Mouse (Mus musculus): ENCODE measurements around the gene Gm20388. TPM values are rescaled to one million over a fixed set of nuclear protein-coding genes. Genes with fewer than 3 reads are reported as not detected.

The Gm20388 gene
- total RNA-seq, 1 experiment: 27.0 TPM

DNA sequence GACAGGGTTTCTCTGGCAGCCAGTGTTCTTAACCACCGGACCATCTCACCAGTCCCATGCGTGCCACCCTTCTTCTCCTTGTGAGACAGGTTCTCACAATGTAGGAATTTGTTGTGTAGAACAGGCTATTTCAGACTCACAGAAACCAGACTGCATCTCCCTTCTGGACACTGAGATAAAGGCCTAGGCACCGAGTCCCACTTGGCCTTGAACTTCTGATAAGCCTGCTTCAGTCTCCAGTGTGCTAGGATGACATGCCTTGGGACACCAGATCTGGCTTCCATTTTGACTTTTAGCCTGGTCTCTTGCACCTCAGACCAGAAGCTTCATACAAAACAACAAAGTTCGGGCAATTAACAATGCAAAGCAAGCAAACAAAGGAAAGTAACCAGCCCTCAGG, 1678.1 kb downstream of the Gm20388 start:
- in situ Hi-C loops (cut with MboI; ENCODE audit: low sequenced_read_pairs in 2 of 2, unreplicated experiment in 2 of 2): no loop called here
- Histone ChIP-seq H3K9me3 (ENCODE audit: control insufficient read depth, insufficient read depth, low read depth, low read length) (no peaks in the 10 kb centered on the region), H3K4me1 (ENCODE audit: control insufficient read depth in 2 of 2, insufficient read depth in 2 of 2, low read length in 2 of 2, poor library complexity in 1 of 2) (peaks cover 1 to 23% of the 10 kb centered on the region in 2 experiments; a peak in 2 of 4 replicates), H3K36me3 (ENCODE audit: control insufficient read depth, insufficient read depth, low read length, poor library complexity, severe bottlenecking) (peaks cover 11% of the 10 kb centered on the region; the same call in 1 of the 2 replicates), H3K4me3 (ENCODE audit: insufficient read depth in 1 of 2, low read depth in 1 of 2, low read length in 2 of 2, poor library complexity in 1 of 2, severe bottlenecking in 1 of 2) (no peak overlapping the region), H3K9ac (ENCODE audit: insufficient read depth, low read depth, low read length, poor library complexity, severe bottlenecking) (no peak overlapping the region), H3K27ac (ENCODE audit: insufficient read depth, low read depth, low read length, poor library complexity, severe bottlenecking) (no peak overlapping the region)
- no peak for DNase-seq (ENCODE audit: low read depth, low spot score)
- TF ChIP-seq ZC3H11A (IDR thresholded peaks at IDR 0.05; ENCODE audit: borderline replicate concordance, low read depth, low read length): no peak
- TF ChIP-seq MAFK (IDR thresholded peaks at IDR 0.05; ENCODE audit: insufficient read depth, low read depth, low read length): no peak

DNA sequence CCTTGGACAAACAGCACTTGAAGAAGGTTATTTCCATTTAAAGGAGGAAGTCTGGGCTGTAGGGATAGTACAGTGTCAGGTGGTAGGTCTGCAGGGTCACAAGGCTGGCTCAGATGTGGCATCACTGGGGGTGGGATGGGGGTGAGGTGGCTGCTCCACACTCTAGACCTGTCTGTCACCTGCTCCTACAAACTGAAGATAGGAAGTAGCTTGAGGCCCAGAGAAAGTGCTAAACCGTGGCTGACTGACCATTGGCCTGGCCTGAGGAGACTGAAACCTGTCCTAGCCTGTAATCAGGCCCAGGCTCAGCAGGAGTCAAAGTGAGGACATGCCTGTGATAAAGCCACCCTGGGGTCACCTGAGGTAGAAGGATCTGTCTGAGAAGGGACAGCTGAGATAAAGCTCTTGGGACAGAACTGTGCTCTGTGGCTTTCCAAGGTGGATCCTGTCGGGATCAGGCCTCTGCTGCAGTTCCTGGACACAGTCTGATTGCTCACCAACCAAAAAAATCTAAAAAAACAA, 1678.6 kb downstream of the Gm20388 start:
- no peak overlapping the region for H3K4me3 ChIP-seq (ENCODE audit: insufficient read depth in 1 of 2, low read depth in 1 of 2, low read length in 2 of 2, poor library complexity in 1 of 2, severe bottlenecking in 1 of 2)
- no peaks in the 10 kb centered on the region for H3K9me3 ChIP-seq (ENCODE audit: control insufficient read depth, insufficient read depth, low read depth, low read length)
- H3K4me1 ChIP-seq (ENCODE audit: control insufficient read depth in 2 of 2, insufficient read depth in 2 of 2, low read length in 2 of 2, poor library complexity in 1 of 2): peaks cover 0 to 23% of the 10 kb centered on the region in 2 experiments; a peak in 1 of 4 replicates
- no peak overlapping the region for H3K9ac ChIP-seq (ENCODE audit: insufficient read depth, low read depth, low read length, poor library complexity, severe bottlenecking)
- DNase-seq (ENCODE audit: low read depth, low spot score): no peak
- no peak overlapping the region for H3K27ac ChIP-seq (ENCODE audit: insufficient read depth, low read depth, low read length, poor library complexity, severe bottlenecking)
- H3K36me3 ChIP-seq (ENCODE audit: control insufficient read depth, insufficient read depth, low read length, poor library complexity, severe bottlenecking): peaks cover 16% of the 10 kb centered on the region; the same call in 1 of the 2 replicates
- in situ Hi-C loops (cut with MboI; ENCODE audit: low sequenced_read_pairs in 2 of 2, unreplicated experiment in 2 of 2): no loop called here
- TF ChIP-seq ZC3H11A (IDR thresholded peaks at IDR 0.05; ENCODE audit: borderline replicate concordance, low read depth, low read length) (no peak), HCFC1 (IDR thresholded peaks at IDR 0.05; ENCODE audit: borderline replicate concordance, insufficient read depth, low read length) (no peak), ZNF384 (IDR thresholded peaks at IDR 0.05; ENCODE audit: low read depth, low read length) (no peak), CHD2 (IDR thresholded peaks at IDR 0.05; ENCODE audit: low read depth, low read length) (no peak), MAFK (IDR thresholded peaks at IDR 0.05; ENCODE audit: insufficient read depth, low read depth, low read length) (no peak)

DNA sequence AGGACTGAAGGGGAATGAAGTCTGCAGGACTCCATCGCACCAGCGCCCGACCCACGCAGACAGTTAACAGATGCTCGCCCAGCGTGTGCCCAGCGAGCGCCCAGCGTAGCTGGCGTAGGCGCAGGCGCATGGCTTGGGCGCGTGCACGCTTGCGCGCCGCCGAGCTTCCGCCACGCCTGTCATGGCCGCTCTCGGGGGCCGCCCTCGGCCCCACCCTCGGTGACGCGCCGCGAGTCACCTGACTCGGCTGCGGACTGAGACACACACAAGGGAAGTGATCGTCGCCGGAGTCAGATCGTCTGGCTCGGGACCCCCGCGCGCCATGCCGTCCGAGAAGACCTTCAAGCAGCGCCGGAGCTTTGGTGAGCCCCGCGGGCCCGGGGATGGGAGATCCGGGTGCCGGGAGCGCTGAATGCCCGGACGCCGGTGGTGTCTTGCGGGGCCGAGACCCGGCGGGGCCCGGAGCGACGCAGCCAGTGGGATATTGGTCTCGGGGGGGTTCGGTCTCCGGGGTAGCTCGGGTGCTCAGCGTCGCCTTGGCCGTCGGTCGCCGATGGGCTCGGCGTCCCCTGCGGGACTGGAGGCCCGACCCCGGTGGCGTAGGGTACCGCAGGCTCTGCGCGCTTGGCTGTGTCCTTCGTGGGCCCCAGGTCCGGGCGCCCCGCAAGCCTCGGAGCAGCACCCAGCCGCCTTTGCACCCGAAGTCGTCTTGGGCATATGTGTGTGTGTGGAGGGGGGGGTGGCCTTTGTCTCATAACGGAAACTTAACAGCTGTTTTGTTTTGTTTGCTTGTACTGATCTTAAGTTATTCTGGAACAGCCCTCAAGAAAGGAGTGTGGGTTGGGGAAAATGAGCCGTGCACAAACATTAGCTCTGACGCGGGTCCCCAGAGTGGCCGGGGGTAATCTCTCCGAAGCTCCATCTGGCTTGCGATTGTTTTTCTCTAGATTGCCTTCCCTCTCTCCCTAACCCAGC, 1679.8 kb downstream of the Gm20388 start, which contains the start of gene Map1lc3b:
Map1lc3b (plus strand) TSS at position 159 of the 975 bp plus-strand sequence.
- DNase-seq (ENCODE audit: low read depth, low spot score): peak; percentile 83
- Histone ChIP-seq H3K4me1 (ENCODE audit: control insufficient read depth in 2 of 2, insufficient read depth in 2 of 2, low read length in 2 of 2, poor library complexity in 1 of 2) (peaks cover 0 to 20% of the 10 kb centered on the region in 2 experiments; a peak in 1 of 4 replicates), H3K9me3 (ENCODE audit: control insufficient read depth, insufficient read depth, low read depth, low read length) (no peaks in the 10 kb centered on the region), H3K9ac (ENCODE audit: insufficient read depth, low read depth, low read length, poor library complexity, severe bottlenecking) (peak within 1 kb of the TSS; percentile 89), H3K4me3 (ENCODE audit: insufficient read depth in 1 of 2, low read depth in 1 of 2, low read length in 2 of 2, poor library complexity in 1 of 2, severe bottlenecking in 1 of 2) (peak within 1 kb of the TSS; percentile 87 to 90), H3K36me3 (ENCODE audit: control insufficient read depth, insufficient read depth, low read length, poor library complexity, severe bottlenecking) (peaks cover 20% of the 10 kb centered on the region; the same call in 1 of the 2 replicates), H3K27ac (ENCODE audit: insufficient read depth, low read depth, low read length, poor library complexity, severe bottlenecking) (peak within 1 kb of the TSS; percentile 45)
- TF ChIP-seq ZC3H11A (IDR thresholded peaks at IDR 0.05; ENCODE audit: borderline replicate concordance, low read depth, low read length) (no peak), HCFC1 (IDR thresholded peaks at IDR 0.05; ENCODE audit: borderline replicate concordance, insufficient read depth, low read length) (peak; percentile 98), ZNF384 (IDR thresholded peaks at IDR 0.05; ENCODE audit: low read depth, low read length) (no peak), MAFK (IDR thresholded peaks at IDR 0.05; ENCODE audit: insufficient read depth, low read depth, low read length) (no peak), CHD2 (IDR thresholded peaks at IDR 0.05; ENCODE audit: low read depth, low read length) (no peak)
- in situ Hi-C loops (cut with MboI; ENCODE audit: low sequenced_read_pairs in 2 of 2, unreplicated experiment in 2 of 2): no loop called here

DNA sequence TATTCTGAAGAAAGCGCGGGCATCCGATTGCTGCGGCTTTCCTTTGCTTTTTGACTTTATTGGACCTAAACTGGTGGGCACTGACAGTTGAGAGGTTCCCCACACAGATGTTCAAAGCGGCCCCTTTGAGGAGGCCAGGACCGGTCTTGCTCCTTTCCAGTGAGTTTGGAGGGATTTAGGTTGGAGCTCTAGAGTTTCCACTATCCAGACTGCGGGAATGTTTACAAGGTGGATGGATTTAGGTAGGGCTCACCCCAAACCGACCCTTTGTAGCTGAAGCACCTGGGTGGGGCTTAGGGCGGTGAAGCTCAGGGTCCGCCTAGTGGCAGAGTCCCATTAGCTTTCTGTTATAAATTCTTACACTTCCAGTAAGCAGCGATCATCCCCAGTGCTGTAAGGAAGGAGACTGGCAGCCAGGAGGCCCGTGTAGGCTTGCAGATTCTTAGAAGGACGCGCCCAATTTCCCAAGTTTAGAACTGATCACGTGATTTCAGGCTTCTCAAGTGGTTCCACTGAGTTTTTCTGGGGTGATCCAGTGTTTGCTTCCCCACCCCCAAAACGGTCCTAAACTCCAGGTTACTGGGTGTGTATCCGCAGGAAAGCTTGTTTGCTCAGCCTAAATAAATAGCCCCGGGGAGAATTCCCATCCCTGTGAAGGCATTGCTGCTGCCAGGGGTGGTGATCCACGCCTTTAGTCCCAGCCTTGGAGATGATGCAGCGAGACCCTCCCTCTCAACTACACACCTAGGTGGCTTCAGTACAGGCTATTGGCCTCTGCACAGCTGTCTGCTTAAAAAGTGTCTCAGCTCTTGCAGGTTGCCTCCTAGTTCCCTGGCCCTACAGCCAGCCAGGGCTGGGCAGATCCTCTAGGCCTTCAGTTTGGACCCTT, 1680.8 kb downstream of the Gm20388 start:
- Histone ChIP-seq H3K9me3 (ENCODE audit: control insufficient read depth, insufficient read depth, low read depth, low read length) (no peaks in the 10 kb centered on the region), H3K36me3 (ENCODE audit: control insufficient read depth, insufficient read depth, low read length, poor library complexity, severe bottlenecking) (peaks cover 28% of the 10 kb centered on the region; the same call in 1 of the 2 replicates), H3K4me3 (ENCODE audit: insufficient read depth in 1 of 2, low read depth in 1 of 2, low read length in 2 of 2, poor library complexity in 1 of 2, severe bottlenecking in 1 of 2) (peak overlapping the region; percentile 87 to 90), H3K27ac (ENCODE audit: insufficient read depth, low read depth, low read length, poor library complexity, severe bottlenecking) (no peak overlapping the region; the same call in 1 of the 2 replicates), H3K9ac (ENCODE audit: insufficient read depth, low read depth, low read length, poor library complexity, severe bottlenecking) (peak overlapping the region; percentile 89), H3K4me1 (ENCODE audit: control insufficient read depth in 2 of 2, insufficient read depth in 2 of 2, low read length in 2 of 2, poor library complexity in 1 of 2) (peaks cover 0 to 20% of the 10 kb centered on the region in 2 experiments; a peak in 1 of 4 replicates)
- in situ Hi-C loops (cut with MboI; ENCODE audit: low sequenced_read_pairs in 2 of 2, unreplicated experiment in 2 of 2): no loop called here
- DNase-seq (ENCODE audit: low read depth, low spot score): peak; percentile 66
- TF ChIP-seq ZC3H11A (IDR thresholded peaks at IDR 0.05; ENCODE audit: borderline replicate concordance, low read depth, low read length) (no peak), MAFK (IDR thresholded peaks at IDR 0.05; ENCODE audit: insufficient read depth, low read depth, low read length) (no peak), HCFC1 (IDR thresholded peaks at IDR 0.05; ENCODE audit: borderline replicate concordance, insufficient read depth, low read length) (no peak), ZNF384 (IDR thresholded peaks at IDR 0.05; ENCODE audit: low read depth, low read length) (no peak), CHD2 (IDR thresholded peaks at IDR 0.05; ENCODE audit: low read depth, low read length) (no peak)
